Mouse (Mus musculus) liver, postnatal 0 days (tissue): ENCODE data around the gene Thbs1. TPM values are rescaled to one million over a fixed set of nuclear protein-coding genes. Genes with fewer than 3 reads are reported as not detected.

Source experiments
- ATAC-seq: fragments of 200-750 bp; cut with Nextera tagmentation; 2 replicates; pipeline ENCODE4 v1.8.0; 2017; ENCODE audit warnings: mild to moderate bottlenecking, moderate library complexity
- DNase-seq: peaks from one replicate; pipeline ENCODE4 v3.0.0-alpha.2; 2016
- H3K27ac ChIP-seq: fragments of 300-500 bp; sonication (generic); 2 replicates; pipeline ENCODE4 v1.5.1; 2014; ENCODE audit warnings: antibody characterized with exemption, moderate library complexity, mild to moderate bottlenecking, low read depth
- H3K27me3 ChIP-seq: fragments of 300-500 bp; sonication (generic); 2 replicates; pipeline ENCODE4 v1.6.1; 2014; ENCODE audit warnings: low read length, control low read depth, mixed read lengths; ENCODE audit not compliant: insufficient read depth
- H3K36me3 ChIP-seq: fragments of 300-500 bp; sonication (generic); replicated peaks from 2 replicates; pipeline ENCODE4 v1.6.1; 2014; ENCODE audit warnings: mild to moderate bottlenecking, control low read depth, low read length, moderate library complexity, mixed read lengths; ENCODE audit not compliant: insufficient read depth
- H3K4me1 ChIP-seq: fragments of 300-500 bp; sonication (generic); 2 replicates; pipeline ENCODE4 v1.6.1; 2014; ENCODE audit warnings: antibody characterized with exemption, mild to moderate bottlenecking, control low read depth; ENCODE audit not compliant: insufficient read depth
- H3K4me2 ChIP-seq: fragments of 300-500 bp; sonication (generic); 2 replicates; pipeline ENCODE4 v1.6.1; 2014; ENCODE audit warnings: low read depth, mild to moderate bottlenecking, low read length, moderate library complexity, mixed read lengths
- H3K4me3 ChIP-seq: fragments of 300-500 bp; sonication (generic); 2 replicates; pipeline ENCODE4 v1.5.1; 2014; ENCODE audit warnings: low read depth, low read length
- H3K9ac ChIP-seq: fragments of 300-500 bp; sonication (generic); replicated peaks from 2 replicates; pipeline ENCODE4 v1.6.1; 2014; ENCODE audit warnings: mild to moderate bottlenecking, moderate library complexity
- H3K9me3 ChIP-seq: fragments of 300-500 bp; sonication (generic); 2 replicates; pipeline ENCODE4 v1.6.1; 2016; ENCODE audit warnings: mild to moderate bottlenecking, control low read depth, low read length, mixed read lengths
- CTCF ChIP-seq: sonication (generic); IDR thresholded peaks from 2 replicates; pipeline ENCODE4 v1.5.1; 2016; ENCODE audit warnings: antibody characterized with exemption, low read depth
- EP300 ChIP-seq: IDR thresholded peaks from 2 replicates; pipeline ENCODE4 v1.6.1; 2016; ENCODE audit warnings: antibody characterized with exemption, low read depth, mild to moderate bottlenecking
- WGBS: fragments of 180-500 bp; shearing (Covaris S2); extraction: QIAGEN DNeasy Blood & Tissue Kit; methylation state at CpG from one replicate; pipeline ENCODE4 v1.1.7; 2014; ENCODE audit not compliant: insufficient replicate concordance; 5-methylcytosine and 5-hydroxymethylcytosine counted together
- polyA plus RNA-seq: library from polyadenylated mRNA; unstranded; fragments of >200 nt; fragmentation: Nextera tagmentation; extraction: Ambion mirVana; gene quantifications from 2 replicates; pipeline ENCODE4 v1.2.1, GENCODE M21; 2015

Gene Thbs1
- polyA plus RNA-seq, 1 experiment from 2014 or later: 29.3 TPM

- 0 out of 2 replicates have a peak, but pooled peaks cover 6% of the 10 kb centered on the region for H3K36me3 ChIP-seq
- no peaks in the 10 kb centered on the region for H3K9me3 ChIP-seq
- H3K4me1 ChIP-seq: 0 out of 2 replicates have a peak, but pooled peaks cover 3% of the 10 kb centered on the region
- ATAC-seq: no peak
- peaks cover 14% of the 10 kb centered on the region for H3K27me3 ChIP-seq
- TF ChIP-seq CTCF (no peak), EP300 (no peak)
- WGBS: 58% methylated on average over 21 of the region's 21 CpGs
- H3K9ac ChIP-seq: no peak overlapping the region; the same call in 1 of the 2 replicates
- H3K4me3 ChIP-seq: peak overlapping the region; percentile 55
- no peak for DNase-seq
- H3K27ac ChIP-seq: no peak overlapping the region
- peak overlapping the region; percentile 79 for H3K4me2 ChIP-seq
Measured at GRCm38 (mm10) chr2:118112846-118113479, 1.3 kb downstream of the Thbs1 start.

- WGBS: 42% methylated on average over 8 of the region's 8 CpGs
- ATAC-seq: no peak
- Histone ChIP-seq H3K27me3 (peaks cover 14% of the 10 kb centered on the region), H3K9ac (no peak overlapping the region; the same call in 1 of the 2 replicates), H3K4me3 (peak overlapping the region; percentile 55), H3K4me1 (0 out of 2 replicates have a peak, but pooled peaks cover 3% of the 10 kb centered on the region), H3K4me2 (peak overlapping the region; percentile 79), H3K9me3 (no peaks in the 10 kb centered on the region), H3K36me3 (peaks cover 6% of the 10 kb centered on the region; the same call in 1 of the 2 replicates), H3K27ac (no peak overlapping the region)
- DNase-seq: no peak
- no peak for TF ChIP-seq EP300
- peak; percentile 32 for TF ChIP-seq CTCF
Measured at GRCm38 (mm10) chr2:118113808-118114524, 2.3 kb downstream of the Thbs1 start.

- WGBS: 77% methylated on average over 10 of the region's 10 CpGs
- ATAC-seq: no peak
- no peak overlapping the region for H3K9ac ChIP-seq
- 0 out of 2 replicates have a peak, but pooled peaks cover 3% of the 10 kb centered on the region for H3K4me1 ChIP-seq
- TF ChIP-seq CTCF: no peak
- no peak for TF ChIP-seq EP300
- H3K4me3 ChIP-seq: peak overlapping the region; percentile 55; the same call in 1 of the 2 replicates
- peaks cover 6% of the 10 kb centered on the region; the same call in 1 of the 2 replicates for H3K36me3 ChIP-seq
- H3K27me3 ChIP-seq: peaks cover 14% of the 10 kb centered on the region
- H3K4me2 ChIP-seq: peak overlapping the region; percentile 79
- H3K9me3 ChIP-seq: no peaks in the 10 kb centered on the region
- no peak overlapping the region for H3K27ac ChIP-seq
- DNase-seq: no peak
Measured at GRCm38 (mm10) chr2:118114671-118115070, 3.0 kb downstream of the Thbs1 start.

- Histone ChIP-seq H3K4me2 (0 out of 2 replicates have a peak overlapping the region, but pooled peaks have one; percentile 13), H3K27me3 (peaks cover 14% of the 10 kb centered on the region), H3K27ac (no peak overlapping the region), H3K9ac (no peak overlapping the region), H3K9me3 (no peaks in the 10 kb centered on the region), H3K4me1 (0 out of 2 replicates have a peak, but pooled peaks cover 3% of the 10 kb centered on the region), H3K36me3 (peaks cover 7% of the 10 kb centered on the region; the same call in 1 of the 2 replicates), H3K4me3 (no peak overlapping the region)
- 75% methylated on average over 7 of the region's 7 CpGs for WGBS
- ATAC-seq (no peak), DNase-seq (no peak)
- no peak for TF ChIP-seq CTCF
- TF ChIP-seq EP300: no peak
Measured at GRCm38 (mm10) chr2:118115647-118116046, 4.0 kb downstream of the Thbs1 start.

- TF ChIP-seq EP300: no peak
- no peak for TF ChIP-seq CTCF
- 0 out of 2 replicates have a peak overlapping the region, but pooled peaks have one; percentile 13 for H3K4me2 ChIP-seq
- H3K36me3 ChIP-seq: peaks cover 8% of the 10 kb centered on the region; the same call in 1 of the 2 replicates
- DNase-seq: no peak
- peaks cover 14% of the 10 kb centered on the region for H3K27me3 ChIP-seq
- WGBS: 69% methylated on average over 2 of the region's 2 CpGs
- H3K27ac ChIP-seq: no peak overlapping the region
- no peak overlapping the region for H3K4me3 ChIP-seq
- H3K9me3 ChIP-seq: no peaks in the 10 kb centered on the region
- H3K4me1 ChIP-seq: 0 out of 2 replicates have a peak, but pooled peaks cover 3% of the 10 kb centered on the region
- ATAC-seq: no peak
- no peak overlapping the region for H3K9ac ChIP-seq
Measured at GRCm38 (mm10) chr2:118116180-118116579, 4.5 kb downstream of the Thbs1 start.

- WGBS: 68% methylated on average over 3 of the region's 3 CpGs
- H3K4me1 ChIP-seq: 0 out of 2 replicates have a peak, but pooled peaks cover 2% of the 10 kb centered on the region
- ATAC-seq: no peak
- H3K9me3 ChIP-seq: no peaks in the 10 kb centered on the region
- no peak for DNase-seq
- H3K27me3 ChIP-seq: peaks cover 13% of the 10 kb centered on the region
- no peak overlapping the region for H3K4me3 ChIP-seq
- H3K36me3 ChIP-seq: peaks cover 8% of the 10 kb centered on the region; the same call in 1 of the 2 replicates
- no peak overlapping the region for H3K27ac ChIP-seq
- no peak overlapping the region for H3K9ac ChIP-seq
- H3K4me2 ChIP-seq: no peak overlapping the region
- TF ChIP-seq CTCF: no peak
- no peak for TF ChIP-seq EP300
Measured at GRCm38 (mm10) chr2:118116754-118117290, 5.1 kb downstream of the Thbs1 start.
